Mouse (Mus musculus): ENCODE results near the gene Olfr578. TPM values are rescaled to one million over a fixed set of nuclear protein-coding genes. Genes with fewer than 3 reads are reported as not detected.

The Olfr578 gene
- total and polyA plus RNA-seq, 2 experiments = not detected

GRCm38 (mm10) chr7:102958137-102958536 is 31.0 kb downstream of the Olfr578 start:
- no peaks in the 10 kb centered on the region for H3K36me3 ChIP-seq (ENCODE audit: control insufficient read depth, insufficient read depth, low read length)
- no peaks in the 10 kb centered on the region for H3K27me3 ChIP-seq (ENCODE audit: control insufficient read depth, insufficient read depth, low read length)
- no peak overlapping the region for H3K27ac ChIP-seq (replicated peaks; ENCODE audit: insufficient read depth, low read depth, low read length)
- TF ChIP-seq CTCF (IDR thresholded peaks at IDR 0.05; ENCODE audit: low read depth, low read length) (no peak), POLR2A (IDR thresholded peaks at IDR 0.05; ENCODE audit: extremely low read depth, insufficient read depth, low read length) (no peak)
- WGBS = 77% methylated on average over 3 of the region's 3 CpGs
- no peaks in the 10 kb centered on the region for H3K4me1 ChIP-seq (ENCODE audit: control insufficient read depth, insufficient read depth, low read length)
- H3K4me3 ChIP-seq (ENCODE audit: insufficient read depth, low read depth, low read length) = no peak overlapping the region
- H3K79me2 ChIP-seq (ENCODE audit: control insufficient read depth, insufficient read depth, low read length) = no peaks in the 10 kb centered on the region
- no peak overlapping the region for H3K9ac ChIP-seq (ENCODE audit: low read depth, low read length)
- DNase-seq (ENCODE audit: extremely low read depth, low read depth, low spot score) = no peak

- DNase-seq (ENCODE audit: extremely low read depth, low read depth, low spot score) = no peak
- H3K9ac ChIP-seq (ENCODE audit: low read depth, low read length) = no peak overlapping the region
- TF ChIP-seq CTCF (IDR thresholded peaks at IDR 0.05; ENCODE audit: low read depth, low read length) = no peak
- TF ChIP-seq POLR2A (IDR thresholded peaks at IDR 0.05; ENCODE audit: extremely low read depth, insufficient read depth, low read length) = no peak
- no peaks in the 10 kb centered on the region for H3K36me3 ChIP-seq (ENCODE audit: control insufficient read depth, insufficient read depth, low read length)
- H3K27ac ChIP-seq (replicated peaks; ENCODE audit: insufficient read depth, low read depth, low read length) = no peak overlapping the region
- H3K4me1 ChIP-seq (ENCODE audit: control insufficient read depth, insufficient read depth, low read length) = no peaks in the 10 kb centered on the region
- no peaks in the 10 kb centered on the region for H3K27me3 ChIP-seq (ENCODE audit: control insufficient read depth, insufficient read depth, low read length)
- H3K79me2 ChIP-seq (ENCODE audit: control insufficient read depth, insufficient read depth, low read length) = no peaks in the 10 kb centered on the region
- WGBS = 29% methylated on average over 1 of the region's 1 CpGs
- no peak overlapping the region for H3K4me3 ChIP-seq (ENCODE audit: insufficient read depth, low read depth, low read length)
Measured at GRCm38 (mm10) chr7:102950732-102951131, 38.4 kb downstream of the Olfr578 start.

DNA sequence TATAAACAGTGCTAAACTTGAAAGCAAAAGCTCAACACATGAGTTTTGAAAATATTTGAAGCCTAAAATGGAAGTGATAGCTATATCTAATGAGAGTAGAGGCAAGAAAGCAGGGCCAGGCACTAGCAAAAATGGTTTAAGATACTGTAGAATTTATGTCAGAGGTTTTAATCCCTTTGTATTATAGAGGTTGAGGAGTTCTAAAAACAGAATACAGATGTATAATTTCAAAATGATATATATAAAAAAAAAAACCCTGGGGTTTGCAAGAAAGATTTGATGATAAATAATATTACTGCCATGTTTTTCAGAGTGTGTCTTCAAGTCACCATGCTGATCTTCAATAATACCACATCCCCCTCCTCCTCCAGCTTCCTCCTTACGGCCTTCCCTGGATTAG is 41.0 kb downstream of the Olfr578 start, which contains the start of gene Olfr574:
Olfr574 (plus strand) TSS at position 301 of the 400 bp plus-strand sequence.
- DNase-seq (ENCODE audit: extremely low read depth, low read depth, low spot score) = no peak
- no peaks in the 10 kb centered on the region for H3K79me2 ChIP-seq (ENCODE audit: control insufficient read depth, insufficient read depth, low read length)

GRCm38 (mm10) chr7:102943417-102943816 is 45.7 kb downstream of the Olfr578 start:
- H3K79me2 ChIP-seq (ENCODE audit: control insufficient read depth, insufficient read depth, low read length) = no peaks in the 10 kb centered on the region
- TF ChIP-seq POLR2A (IDR thresholded peaks at IDR 0.05; ENCODE audit: extremely low read depth, insufficient read depth, low read length) (no peak), CTCF (IDR thresholded peaks at IDR 0.05; ENCODE audit: low read depth, low read length) (no peak)
- 82% methylated on average over 1 of the region's 1 CpGs for WGBS
- H3K4me1 ChIP-seq (ENCODE audit: control insufficient read depth, insufficient read depth, low read length) = no peaks in the 10 kb centered on the region
- no peak overlapping the region for H3K9ac ChIP-seq (ENCODE audit: low read depth, low read length)
- no peaks in the 10 kb centered on the region for H3K27me3 ChIP-seq (ENCODE audit: control insufficient read depth, insufficient read depth, low read length)
- H3K27ac ChIP-seq (replicated peaks; ENCODE audit: insufficient read depth, low read depth, low read length) = no peak overlapping the region
- no peaks in the 10 kb centered on the region for H3K36me3 ChIP-seq (ENCODE audit: control insufficient read depth, insufficient read depth, low read length)
- H3K4me3 ChIP-seq (ENCODE audit: insufficient read depth, low read depth, low read length) = no peak overlapping the region
- no peak for DNase-seq (ENCODE audit: extremely low read depth, low read depth, low spot score)

More for the DNA sequence above, 41.0 kb downstream of the Olfr578 start, which contains the start of gene Olfr574:
- Histone ChIP-seq H3K36me3 (ENCODE audit: control insufficient read depth, insufficient read depth, low read length) (no peaks in the 10 kb centered on the region), H3K27ac (replicated peaks; ENCODE audit: insufficient read depth, low read depth, low read length) (no peak within 1 kb of the TSS), H3K9ac (ENCODE audit: low read depth, low read length) (no peak within 1 kb of the TSS), H3K4me3 (ENCODE audit: insufficient read depth, low read depth, low read length) (no peak within 1 kb of the TSS), H3K4me1 (ENCODE audit: control insufficient read depth, insufficient read depth, low read length) (no peaks in the 10 kb centered on the region), H3K27me3 (ENCODE audit: control insufficient read depth, insufficient read depth, low read length) (no peaks in the 10 kb centered on the region)
- WGBS = 96% methylated on average over 1 of the region's 1 CpGs
- TF ChIP-seq CTCF (IDR thresholded peaks at IDR 0.05; ENCODE audit: low read depth, low read length) (no peak), POLR2A (IDR thresholded peaks at IDR 0.05; ENCODE audit: extremely low read depth, insufficient read depth, low read length) (no peak)

GRCm38 (mm10) chr7:102942475-102942874 is 46.6 kb downstream of the Olfr578 start, which contains the start of gene Olfr573-ps1:
Olfr573-ps1 (minus strand) TSS chr7:102942575.
- H3K27me3 ChIP-seq (ENCODE audit: control insufficient read depth, insufficient read depth, low read length) = no peaks in the 10 kb centered on the region
- H3K36me3 ChIP-seq (ENCODE audit: control insufficient read depth, insufficient read depth, low read length) = no peaks in the 10 kb centered on the region
- no peak within 1 kb of the TSS for H3K4me3 ChIP-seq (ENCODE audit: insufficient read depth, low read depth, low read length)
- no peak within 1 kb of the TSS for H3K27ac ChIP-seq (replicated peaks; ENCODE audit: insufficient read depth, low read depth, low read length)
- no peaks in the 10 kb centered on the region for H3K79me2 ChIP-seq (ENCODE audit: control insufficient read depth, insufficient read depth, low read length)
- no peak for DNase-seq (ENCODE audit: extremely low read depth, low read depth, low spot score)
- no peak within 1 kb of the TSS for H3K9ac ChIP-seq (ENCODE audit: low read depth, low read length)
- TF ChIP-seq CTCF (IDR thresholded peaks at IDR 0.05; ENCODE audit: low read depth, low read length) = no peak
- no peak for TF ChIP-seq POLR2A (IDR thresholded peaks at IDR 0.05; ENCODE audit: extremely low read depth, insufficient read depth, low read length)
- no peaks in the 10 kb centered on the region for H3K4me1 ChIP-seq (ENCODE audit: control insufficient read depth, insufficient read depth, low read length)
- WGBS = 79% methylated on average over 2 of the region's 2 CpGs

Other genes with a start within 250 kb of the Olfr578 start
- not detected in 2 replicates for gene Olfr560, start 230.0 kb downstream of the Olfr578 start, total RNA-seq (2014; rRNA removed)
- not detected in 2 replicates for gene Olfr560, start 230.0 kb downstream of the Olfr578 start, polyA plus RNA-seq (2012; rRNA removed)
- 0.09 TPM in 1 of 2 replicates, not detected in the other for gene Olfr78, start 229.9 kb downstream of the Olfr578 start, total RNA-seq (2014; rRNA removed)
- not detected in 2 replicates for gene Olfr78, start 229.9 kb downstream of the Olfr578 start, polyA plus RNA-seq (2012; rRNA removed)
- gene Olfr561, start 218.1 kb downstream of the Olfr578 start, total RNA-seq (2014; rRNA removed) = not detected in 2 replicates
- gene Olfr561, start 218.1 kb downstream of the Olfr578 start, polyA plus RNA-seq (2012; rRNA removed) = not detected in 2 replicates
- gene Olfr564, start 185.8 kb downstream of the Olfr578 start, total RNA-seq (2014; rRNA removed) = not detected in 2 replicates
- gene Olfr564, start 185.8 kb downstream of the Olfr578 start, polyA plus RNA-seq (2012; rRNA removed) = not detected in 2 replicates
- not detected in 2 replicates for gene Olfr566, start 130.6 kb downstream of the Olfr578 start, total RNA-seq (2014; rRNA removed)
- gene Olfr566, start 130.6 kb downstream of the Olfr578 start, polyA plus RNA-seq (2012; rRNA removed) = not detected in 2 replicates
- gene Olfr568, start 112.2 kb downstream of the Olfr578 start, total RNA-seq (2014; rRNA removed) = not detected in 2 replicates
- gene Olfr568, start 112.2 kb downstream of the Olfr578 start, polyA plus RNA-seq (2012; rRNA removed) = not detected in 2 replicates
- gene Olfr569, start 98.4 kb downstream of the Olfr578 start, total RNA-seq (2014; rRNA removed) = not detected in 2 replicates
- not detected in 2 replicates for gene Olfr569, start 98.4 kb downstream of the Olfr578 start, polyA plus RNA-seq (2012; rRNA removed)
- not detected in 2 replicates for gene Olfr570, start 94.7 kb downstream of the Olfr578 start, total RNA-seq (2014; rRNA removed)
- gene Olfr570, start 94.7 kb downstream of the Olfr578 start, polyA plus RNA-seq (2012; rRNA removed) = not detected in 2 replicates
- not detected in 2 replicates for gene Olfr571, start 71.8 kb downstream of the Olfr578 start, total RNA-seq (2014; rRNA removed)
- gene Olfr571, start 71.8 kb downstream of the Olfr578 start, polyA plus RNA-seq (2012; rRNA removed) = not detected in 2 replicates
- not detected in 2 replicates for gene Olfr572, start 64.9 kb downstream of the Olfr578 start, total RNA-seq (2014; rRNA removed)
- not detected in 2 replicates for gene Olfr572, start 64.9 kb downstream of the Olfr578 start, polyA plus RNA-seq (2012; rRNA removed)
- gene Olfr573-ps1, start 46.7 kb downstream of the Olfr578 start, total RNA-seq (2014; rRNA removed) = not detected in 2 replicates
- not detected in 2 replicates for gene Olfr573-ps1, start 46.7 kb downstream of the Olfr578 start, polyA plus RNA-seq (2012; rRNA removed)
- gene Olfr574, start 40.9 kb downstream of the Olfr578 start, total RNA-seq (2014; rRNA removed) = not detected in 2 replicates
- gene Olfr574, start 40.9 kb downstream of the Olfr578 start, polyA plus RNA-seq (2012; rRNA removed) = not detected in 2 replicates
- not detected in 2 replicates for gene Olfr575, start 30.5 kb downstream of the Olfr578 start, total RNA-seq (2014; rRNA removed)
- not detected in 2 replicates for gene Olfr575, start 30.5 kb downstream of the Olfr578 start, polyA plus RNA-seq (2012; rRNA removed)
- gene Olfr576, start 26.7 kb downstream of the Olfr578 start, total RNA-seq (2014; rRNA removed) = not detected in 2 replicates
- not detected in 2 replicates for gene Olfr576, start 26.7 kb downstream of the Olfr578 start, polyA plus RNA-seq (2012; rRNA removed)
- not detected in 2 replicates for gene Olfr577, start 13.4 kb downstream of the Olfr578 start, total RNA-seq (2014; rRNA removed)
- gene Olfr577, start 13.4 kb downstream of the Olfr578 start, polyA plus RNA-seq (2012; rRNA removed) = not detected in 2 replicates
- gene Olfr582, start 48.7 kb upstream of the Olfr578 start, total RNA-seq (2014; rRNA removed) = not detected in 2 replicates
- gene Olfr582, start 48.7 kb upstream of the Olfr578 start, polyA plus RNA-seq (2012; rRNA removed) = not detected in 2 replicates
- not detected in 2 replicates for gene Olfr583, start 62.0 kb upstream of the Olfr578 start, total RNA-seq (2014; rRNA removed)
- gene Olfr583, start 62.0 kb upstream of the Olfr578 start, polyA plus RNA-seq (2012; rRNA removed) = not detected in 2 replicates
- not detected in 2 replicates for gene Olfr584, start 92.6 kb upstream of the Olfr578 start, total RNA-seq (2014; rRNA removed)
- gene Olfr584, start 92.6 kb upstream of the Olfr578 start, polyA plus RNA-seq (2012; rRNA removed) = not detected in 2 replicates
- gene Olfr585, start 108.4 kb upstream of the Olfr578 start, total RNA-seq (2014; rRNA removed) = not detected in 2 replicates
- gene Olfr585, start 108.4 kb upstream of the Olfr578 start, polyA plus RNA-seq (2012; rRNA removed) = not detected in 2 replicates
- not detected in 2 replicates for gene Olfr586, start 136.3 kb upstream of the Olfr578 start, total RNA-seq (2014; rRNA removed)
- not detected in 2 replicates for gene Olfr586, start 136.3 kb upstream of the Olfr578 start, polyA plus RNA-seq (2012; rRNA removed)
- gene Olfr588-ps1, start 151.6 kb upstream of the Olfr578 start, total RNA-seq (2014; rRNA removed) = not detected in 2 replicates
- gene Olfr588-ps1, start 151.6 kb upstream of the Olfr578 start, polyA plus RNA-seq (2012; rRNA removed) = not detected in 2 replicates
- not detected in 2 replicates for gene Olfr589, start 167.0 kb upstream of the Olfr578 start, total RNA-seq (2014; rRNA removed)
- not detected in 2 replicates for gene Olfr589, start 167.0 kb upstream of the Olfr578 start, polyA plus RNA-seq (2012; rRNA removed)
- not detected in 2 replicates for gene Olfr591, start 189.0 kb upstream of the Olfr578 start, total RNA-seq (2014; rRNA removed)
- not detected in 2 replicates for gene Olfr591, start 189.0 kb upstream of the Olfr578 start, polyA plus RNA-seq (2012; rRNA removed)
- not detected in 2 replicates for gene Olfr592, start 195.5 kb upstream of the Olfr578 start, total RNA-seq (2014; rRNA removed)
- gene Olfr592, start 195.5 kb upstream of the Olfr578 start, polyA plus RNA-seq (2012; rRNA removed) = not detected in 2 replicates
- gene Olfr593, start 222.5 kb upstream of the Olfr578 start, total RNA-seq (2014; rRNA removed) = not detected in 2 replicates
- gene Olfr593, start 222.5 kb upstream of the Olfr578 start, polyA plus RNA-seq (2012; rRNA removed) = not detected in 2 replicates
- gene Olfr594, start 227.7 kb upstream of the Olfr578 start, total RNA-seq (2014; rRNA removed) = not detected in 2 replicates
- gene Olfr594, start 227.7 kb upstream of the Olfr578 start, polyA plus RNA-seq (2012; rRNA removed) = not detected in 2 replicates